Mouse (Mus musculus) hindbrain, embryonic 14.5 days (tissue): Measurements from ENCODE around the gene Zfp677. TPM values are rescaled to one million over a fixed set of nuclear protein-coding genes. Genes with fewer than 3 reads are reported as not detected.

ENCODE experiments used
- polyA plus RNA-seq: library from polyadenylated mRNA; unstranded; fragments of >200 nt; fragmentation: Nextera tagmentation; extraction: Ambion mirVana; gene quantifications from 2 replicates; pipeline ENCODE4 v1.2.1, GENCODE M21; 2014

Gene Zfp677
- polyA plus RNA-seq, 1 experiment from 2014 or later: 7.0 TPM

Other genes with a start within 250 kb of the Zfp677 start
- not detected in 2 replicates for gene Vmn1r234, start 157.7 kb upstream of the Zfp677 start, polyA plus RNA-seq
- not detected in 2 replicates for gene Vmn1r235, start 127.3 kb upstream of the Zfp677 start, polyA plus RNA-seq
- gene Vmn1r236, start 100.8 kb upstream of the Zfp677 start, polyA plus RNA-seq: not detected in 2 replicates
- not detected in 2 replicates for gene Vmn1r237, start 71.9 kb upstream of the Zfp677 start, polyA plus RNA-seq
- 5.6 and 6.3 TPM in 2 replicates for gene Zfp54, start 39.5 kb downstream of the Zfp677 start, polyA plus RNA-seq
- 14.4 and 14.5 TPM in 2 replicates for gene Zfp51, start 66.6 kb downstream of the Zfp677 start, polyA plus RNA-seq
- 9.5 and 11.1 TPM in 2 replicates for gene Zfp53, start 105.2 kb downstream of the Zfp677 start, polyA plus RNA-seq
- 1.8 and 1.9 TPM in 2 replicates for gene Zfp52, start 151.8 kb downstream of the Zfp677 start, polyA plus RNA-seq
- 21.9 and 22.2 TPM in 2 replicates for gene Zfp948, start 183.3 kb downstream of the Zfp677 start, polyA plus RNA-seq